Mouse (Mus musculus) neural tube, embryonic 14.5 days (tissue): ENCODE measurements around the gene Ldlrap1. TPM values are rescaled to one million over a fixed set of nuclear protein-coding genes. Genes with fewer than 3 reads are reported as not detected.

Source experiments
- ATAC-seq: fragments of 200-750 bp; cut with Nextera tagmentation; 2 replicates; pipeline ENCODE4 v1.8.0; 2017; ENCODE audit warnings: low read depth, mild to moderate bottlenecking, moderate TSS enrichment, moderate library complexity
- H3K27ac ChIP-seq: fragments of 300-500 bp; sonication (generic); 2 replicates; pipeline ENCODE4 v1.5.1; 2014; ENCODE audit warnings: low read depth, mild to moderate bottlenecking, control low read depth, low read length, moderate library complexity, mixed read lengths
- H3K27me3 ChIP-seq: fragments of 300-500 bp; sonication (generic); 2 replicates; pipeline ENCODE4 v1.6.1; 2014; ENCODE audit warnings: low read length; ENCODE audit not compliant: control insufficient read depth, insufficient read depth
- H3K36me3 ChIP-seq: fragments of 300-500 bp; sonication (generic); 2 replicates; pipeline ENCODE4 v1.6.1; 2014; ENCODE audit warnings: low read length, mixed read lengths; ENCODE audit not compliant: control insufficient read depth, insufficient read depth
- H3K4me1 ChIP-seq: fragments of 300-500 bp; sonication (generic); 2 replicates; pipeline ENCODE4 v1.6.1; 2014; ENCODE audit warnings: low read length; ENCODE audit not compliant: control insufficient read depth, insufficient read depth
- H3K4me2 ChIP-seq: fragments of 300-500 bp; sonication (generic); 2 replicates; pipeline ENCODE4 v1.6.1; 2014; ENCODE audit warnings: mild to moderate bottlenecking, low read depth, low read length, control low read depth
- H3K4me3 ChIP-seq: fragments of 300-500 bp; sonication (generic); 2 replicates; pipeline ENCODE4 v1.5.1; 2014; ENCODE audit warnings: low read depth, low read length, control low read depth, mixed read lengths
- H3K9ac ChIP-seq: fragments of 300-500 bp; sonication (generic); replicated peaks from 2 replicates; pipeline ENCODE4 v1.6.1; 2014; ENCODE audit warnings: low read depth, mild to moderate bottlenecking, control low read depth, low read length, mixed read lengths
- H3K9me3 ChIP-seq: fragments of 300-500 bp; sonication (generic); 2 replicates; pipeline ENCODE4 v1.6.1; 2016; ENCODE audit warnings: low read length; ENCODE audit not compliant: control insufficient read depth
- whole genome bisulfite sequencing: fragments of 180-500 bp; shearing (Covaris S2); extraction: QIAGEN DNeasy Blood & Tissue Kit; methylation state at CpG from one replicate; pipeline ENCODE4 v1.1.7; 2014; 5-methylcytosine and 5-hydroxymethylcytosine counted together
- polyA plus RNA-seq: library from polyadenylated mRNA; unstranded; fragments of >200 nt; fragmentation: Nextera tagmentation; extraction: Ambion mirVana; gene quantifications from 2 replicates; pipeline ENCODE4 v1.2.1, GENCODE M21; 2014

The Ldlrap1 gene
- polyA plus RNA-seq, 1 experiment from 2014 or later = 0.70 TPM

GRCm38 (mm10) chr4:134768226-134768888 lies 533 bp upstream of the Ldlrap1 start:
- H3K9me3 ChIP-seq = no peaks in the 10 kb centered on the region
- H3K36me3 ChIP-seq = no peaks in the 10 kb centered on the region
- peak overlapping the region; percentile 41; the same call in 1 of the 2 replicates for H3K9ac ChIP-seq
- ATAC-seq = no peak
- 9% methylated on average over 21 of the region's 21 CpGs for WGBS
- H3K4me2 ChIP-seq = peak overlapping the region; percentile 60
- peaks cover 10% of the 10 kb centered on the region; the same call in 1 of the 2 replicates for H3K4me1 ChIP-seq
- peak overlapping the region; percentile 31 for H3K4me3 ChIP-seq
- H3K27me3 ChIP-seq = peaks cover 6% of the 10 kb centered on the region; the same call in 1 of the 2 replicates
- no peak overlapping the region for H3K27ac ChIP-seq

DNA sequence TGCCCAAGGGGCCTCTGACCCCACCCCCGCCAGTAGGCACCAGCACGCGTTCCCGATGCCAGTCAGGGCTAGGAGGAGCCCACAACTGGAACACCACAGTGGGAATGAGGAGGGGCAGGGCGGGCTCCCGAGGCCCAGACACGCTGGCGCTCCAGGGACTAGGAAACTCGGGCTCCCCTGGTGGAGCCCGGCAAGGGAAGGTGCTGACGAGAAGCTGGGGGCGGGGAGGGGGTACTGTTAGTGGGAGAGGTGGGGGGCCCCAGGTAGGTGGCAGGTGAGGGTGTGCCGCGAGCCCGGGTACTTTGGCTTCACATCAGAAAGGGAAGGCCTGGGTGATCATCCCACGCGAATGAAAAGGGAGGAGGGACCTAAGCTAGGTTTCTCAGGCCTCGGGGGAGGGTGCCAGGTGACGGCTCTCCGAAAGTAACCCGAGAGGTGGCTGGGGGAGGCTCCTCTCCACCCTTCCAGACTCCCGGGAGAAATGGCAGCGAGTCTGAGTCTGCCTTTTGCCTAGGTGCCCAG lies 859 bp downstream of the Ldlrap1 start:
- Histone ChIP-seq H3K27ac (no peak overlapping the region), H3K4me1 (0 out of 2 replicates have a peak, but pooled peaks cover 5% of the 10 kb centered on the region), H3K4me3 (peak overlapping the region; percentile 31), H3K4me2 (peak overlapping the region; percentile 60), H3K36me3 (no peaks in the 10 kb centered on the region), H3K27me3 (peaks cover 6% of the 10 kb centered on the region; the same call in 1 of the 2 replicates), H3K9ac (peak overlapping the region; percentile 41), H3K9me3 (no peaks in the 10 kb centered on the region)
- ATAC-seq = peak; percentile 34
- WGBS = 2% methylated on average over 23 of the region's 23 CpGs

DNA sequence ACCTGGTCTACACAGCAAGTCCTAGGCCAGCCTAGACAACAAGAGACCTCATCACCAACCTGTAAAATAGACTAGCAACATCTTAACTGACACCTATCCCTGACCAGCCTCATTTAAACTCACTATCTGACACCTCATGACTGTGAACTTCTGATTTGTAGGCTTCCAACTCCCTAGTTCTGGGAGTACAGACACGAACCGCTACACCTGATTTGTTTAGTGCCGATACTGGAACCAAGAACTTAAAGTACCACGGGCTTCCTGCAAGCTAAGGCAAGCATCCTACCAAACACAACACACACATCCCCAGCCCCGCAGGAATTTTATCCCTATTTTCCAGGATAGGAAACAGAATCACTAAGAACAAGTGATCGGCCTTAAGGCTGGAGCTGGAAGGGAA lies 1.5 kb downstream of the Ldlrap1 start:
- Histone ChIP-seq H3K27ac (no peak overlapping the region), H3K4me2 (no peak overlapping the region), H3K9me3 (no peaks in the 10 kb centered on the region), H3K4me3 (no peak overlapping the region), H3K4me1 (0 out of 2 replicates have a peak, but pooled peaks cover 5% of the 10 kb centered on the region), H3K36me3 (no peaks in the 10 kb centered on the region), H3K27me3 (peaks cover 6% of the 10 kb centered on the region; the same call in 1 of the 2 replicates), H3K9ac (no peak overlapping the region)
- ATAC-seq = no peak
- WGBS = 76% methylated on average over 6 of the region's 6 CpGs

DNA sequence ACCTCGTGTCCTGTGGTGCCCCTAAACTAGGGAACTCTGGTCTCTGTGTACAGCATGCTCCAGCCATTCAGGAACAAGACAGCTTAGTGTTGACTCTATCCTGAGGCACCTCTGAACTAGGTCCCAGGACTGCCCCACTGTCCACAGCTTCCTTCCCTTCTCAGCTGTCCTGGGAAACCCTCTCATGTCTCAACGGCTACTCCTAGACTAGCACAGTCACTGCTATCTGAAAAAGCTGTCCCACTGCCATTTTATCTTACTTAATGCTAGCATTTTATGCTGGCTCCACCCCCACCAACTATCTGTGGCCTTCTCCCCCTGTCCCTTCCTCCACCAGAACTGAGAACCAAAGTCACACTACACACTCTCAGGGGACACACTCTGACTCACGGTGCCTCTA lies 3.5 kb downstream of the Ldlrap1 start:
- Histone ChIP-seq H3K36me3 (no peaks in the 10 kb centered on the region), H3K27ac (no peak overlapping the region), H3K4me2 (no peak overlapping the region), H3K9ac (no peak overlapping the region), H3K4me3 (no peak overlapping the region), H3K9me3 (no peaks in the 10 kb centered on the region), H3K4me1 (0 out of 2 replicates have a peak, but pooled peaks cover 5% of the 10 kb centered on the region), H3K27me3 (peaks cover 3% of the 10 kb centered on the region; the same call in 1 of the 2 replicates)
- ATAC-seq = no peak
- 75% methylated on average over 3 of the region's 3 CpGs for WGBS

- 82% methylated on average over 6 of the region's 6 CpGs for WGBS
- ATAC-seq = no peak
- no peak overlapping the region for H3K4me3 ChIP-seq
Measured at GRCm38 (mm10) chr4:134762360-134762759, 5.5 kb downstream of the Ldlrap1 start.

GRCm38 (mm10) chr4:134760793-134761201 lies 7.0 kb downstream of the Ldlrap1 start:
- Histone ChIP-seq H3K4me1 (no peaks in the 10 kb centered on the region), H3K36me3 (no peaks in the 10 kb centered on the region), H3K4me2 (no peak overlapping the region), H3K4me3 (no peak overlapping the region), H3K9me3 (no peaks in the 10 kb centered on the region), H3K27me3 (no peaks in the 10 kb centered on the region), H3K9ac (no peak overlapping the region), H3K27ac (no peak overlapping the region)
- 55% methylated on average over 9 of the region's 9 CpGs for WGBS
- ATAC-seq = no peak

More at GRCm38 (mm10) chr4:134762360-134762759, 5.5 kb downstream of the Ldlrap1 start:
- H3K27me3 ChIP-seq = no peaks in the 10 kb centered on the region; the same call in 1 of the 2 replicates
- H3K27ac ChIP-seq = no peak overlapping the region
- H3K4me2 ChIP-seq = no peak overlapping the region
- no peak overlapping the region for H3K9ac ChIP-seq
- H3K4me1 ChIP-seq = 0 out of 2 replicates have a peak, but pooled peaks cover 1% of the 10 kb centered on the region
- no peaks in the 10 kb centered on the region for H3K9me3 ChIP-seq
- H3K36me3 ChIP-seq = no peaks in the 10 kb centered on the region

GRCm38 (mm10) chr4:134760281-134760680 lies 7.5 kb downstream of the Ldlrap1 start:
- no peaks in the 10 kb centered on the region for H3K36me3 ChIP-seq
- no peak overlapping the region for H3K4me2 ChIP-seq
- no peaks in the 10 kb centered on the region for H3K27me3 ChIP-seq
- H3K9me3 ChIP-seq = no peaks in the 10 kb centered on the region
- WGBS = 76% methylated on average over 6 of the region's 6 CpGs
- H3K9ac ChIP-seq = no peak overlapping the region
- no peak for ATAC-seq
- H3K27ac ChIP-seq = no peak overlapping the region
- H3K4me3 ChIP-seq = no peak overlapping the region
- H3K4me1 ChIP-seq = no peaks in the 10 kb centered on the region

- no peak overlapping the region for H3K27ac ChIP-seq
- H3K27me3 ChIP-seq = no peaks in the 10 kb centered on the region
- no peak for ATAC-seq
- WGBS = 96% methylated on average over 7 of the region's 7 CpGs
- H3K36me3 ChIP-seq = no peaks in the 10 kb centered on the region
- H3K4me2 ChIP-seq = no peak overlapping the region
- no peaks in the 10 kb centered on the region for H3K4me1 ChIP-seq
- H3K4me3 ChIP-seq = no peak overlapping the region
- no peaks in the 10 kb centered on the region for H3K9me3 ChIP-seq
- H3K9ac ChIP-seq = no peak overlapping the region
Measured at GRCm38 (mm10) chr4:134759564-134759963, 8.3 kb downstream of the Ldlrap1 start.

DNA sequence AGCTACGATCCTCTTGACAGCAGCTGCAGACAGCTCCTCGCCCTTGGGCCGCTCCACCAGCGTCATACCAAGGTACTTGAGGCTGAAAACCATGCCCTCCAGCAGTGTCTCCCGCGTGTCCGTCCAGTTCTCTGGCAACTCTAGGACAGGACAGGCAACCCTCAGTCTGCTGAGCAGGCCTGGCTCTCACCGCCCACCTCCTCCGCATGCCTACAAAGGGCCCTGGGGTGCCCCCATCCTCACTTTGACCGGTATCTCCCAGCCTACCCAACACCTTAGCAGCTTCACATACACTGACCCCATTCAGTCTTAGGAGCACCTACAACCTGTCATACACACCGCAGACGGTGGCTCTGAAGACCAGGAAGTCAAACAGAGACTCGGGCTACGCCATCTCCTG lies 8.9 kb downstream of the Ldlrap1 start:
- no peaks in the 10 kb centered on the region for H3K27me3 ChIP-seq
- no peak overlapping the region for H3K4me2 ChIP-seq
- no peak overlapping the region for H3K9ac ChIP-seq
- WGBS = 93% methylated on average over 14 of the region's 14 CpGs
- peaks cover 5% of the 10 kb centered on the region; the same call in 1 of the 2 replicates for H3K4me1 ChIP-seq
- no peak overlapping the region for H3K4me3 ChIP-seq
- no peaks in the 10 kb centered on the region for H3K36me3 ChIP-seq
- no peak for ATAC-seq
- no peaks in the 10 kb centered on the region for H3K9me3 ChIP-seq
- no peak overlapping the region for H3K27ac ChIP-seq
